Mouse (Mus musculus) lung, embryonic 15.5 days (tissue): Measurements from ENCODE around the gene Tox3. TPM values are rescaled to one million over a fixed set of nuclear protein-coding genes. Genes with fewer than 3 reads are reported as not detected.

Source experiments
- ATAC-seq: fragments of 200-750 bp; cut with Nextera tagmentation; 2 replicates; pipeline ENCODE4 v1.8.0; 2017; ENCODE audit warnings: moderate number of reproducible peaks, borderline replicate concordance; ENCODE audit not compliant: low FRiP score, low TSS enrichment; ENCODE audit errors: extremely low read depth
- H3K27ac ChIP-seq: fragments of 300-500 bp; sonication (generic); 2 replicates; pipeline ENCODE4 v1.5.1; 2015; ENCODE audit warnings: moderate library complexity, mild to moderate bottlenecking, inconsistent platforms
- H3K27me3 ChIP-seq: fragments of 300-500 bp; sonication (generic); 2 replicates; pipeline ENCODE4 v1.6.1; 2015; ENCODE audit warnings: inconsistent platforms
- H3K36me3 ChIP-seq: fragments of 300-500 bp; sonication (generic); 2 replicates; pipeline ENCODE4 v1.6.1; 2015; ENCODE audit warnings: inconsistent platforms
- H3K4me1 ChIP-seq: fragments of 300-500 bp; sonication (generic); 2 replicates; pipeline ENCODE4 v1.6.1; 2015; ENCODE audit warnings: inconsistent platforms
- H3K4me2 ChIP-seq: fragments of 300-500 bp; sonication (generic); 2 replicates; pipeline ENCODE4 v1.6.1; 2015; ENCODE audit warnings: inconsistent platforms, mild to moderate bottlenecking, moderate library complexity
- H3K4me3 ChIP-seq: fragments of 300-500 bp; sonication (generic); 2 replicates; pipeline ENCODE4 v1.5.1; 2015; ENCODE audit warnings: mild to moderate bottlenecking, inconsistent platforms
- H3K9ac ChIP-seq: fragments of 300-500 bp; sonication (generic); 2 replicates; pipeline ENCODE4 v1.6.1; 2015; ENCODE audit warnings: inconsistent platforms
- H3K9me3 ChIP-seq: fragments of 300-500 bp; sonication (generic); 2 replicates; pipeline ENCODE4 v1.6.1; 2016; ENCODE audit warnings: inconsistent platforms
- WGBS: fragments of 180-500 bp; shearing (Covaris S2); methylation state at CpG from one replicate; pipeline ENCODE4 v1.1.7; 2015; 5-methylcytosine and 5-hydroxymethylcytosine counted together
- polyA plus RNA-seq: library from polyadenylated mRNA; unstranded; fragments of >200 nt; fragmentation: Nextera tagmentation; extraction: Ambion mirVana; gene quantifications from 2 replicates; pipeline ENCODE4 v1.2.1, GENCODE M21; 2015

The Tox3 gene
- polyA plus RNA-seq, 1 experiment from 2014 or later: 5.6 TPM

- no peak overlapping the region for H3K9ac ChIP-seq
- H3K9me3 ChIP-seq: no peaks in the 10 kb centered on the region
- ATAC-seq: no peak
- no peak overlapping the region for H3K4me3 ChIP-seq
- H3K36me3 ChIP-seq: no peaks in the 10 kb centered on the region
- no peaks in the 10 kb centered on the region for H3K27me3 ChIP-seq
- no peak overlapping the region for H3K27ac ChIP-seq
- H3K4me1 ChIP-seq: peaks cover 6% of the 10 kb centered on the region; the same call in 1 of the 2 replicates
- no peak overlapping the region for H3K4me2 ChIP-seq
- WGBS: 74% methylated on average over 8 of the region's 8 CpGs
Observed at GRCm38 (mm10) chr8:90266239-90266638, 81.9 kb downstream of the Tox3 start.

- ATAC-seq: no peak
- no peaks in the 10 kb centered on the region for H3K9me3 ChIP-seq
- H3K4me3 ChIP-seq: no peak overlapping the region
- peaks cover 4% of the 10 kb centered on the region; the same call in 1 of the 2 replicates for H3K4me1 ChIP-seq
- H3K27ac ChIP-seq: no peak overlapping the region
- no peaks in the 10 kb centered on the region for H3K27me3 ChIP-seq
- H3K9ac ChIP-seq: no peak overlapping the region
- H3K36me3 ChIP-seq: 0 out of 2 replicates have a peak, but pooled peaks cover 3% of the 10 kb centered on the region
- 65% methylated on average over 11 of the region's 11 CpGs for WGBS
- H3K4me2 ChIP-seq: no peak overlapping the region
Observed at GRCm38 (mm10) chr8:90254158-90254867, 93.8 kb downstream of the Tox3 start.

- H3K9me3 ChIP-seq: no peaks in the 10 kb centered on the region
- no peaks in the 10 kb centered on the region for H3K36me3 ChIP-seq
- H3K4me2 ChIP-seq: no peak overlapping the region
- H3K4me1 ChIP-seq: no peaks in the 10 kb centered on the region
- H3K27ac ChIP-seq: no peak overlapping the region
- no peak overlapping the region for H3K4me3 ChIP-seq
- H3K27me3 ChIP-seq: no peaks in the 10 kb centered on the region
- no peak for ATAC-seq
- no peak overlapping the region for H3K9ac ChIP-seq
- WGBS: 85% methylated on average over 8 of the region's 8 CpGs
Observed at GRCm38 (mm10) chr8:90246357-90246756, 101.8 kb downstream of the Tox3 start.

GRCm38 (mm10) chr8:90245828-90246227 is 102.3 kb downstream of the Tox3 start:
- WGBS: 94% methylated on average over 3 of the region's 3 CpGs
- Histone ChIP-seq H3K9ac (no peak overlapping the region), H3K36me3 (no peaks in the 10 kb centered on the region), H3K4me3 (no peak overlapping the region), H3K27me3 (no peaks in the 10 kb centered on the region), H3K27ac (no peak overlapping the region), H3K9me3 (no peaks in the 10 kb centered on the region), H3K4me1 (no peaks in the 10 kb centered on the region), H3K4me2 (no peak overlapping the region)
- no peak for ATAC-seq

GRCm38 (mm10) chr8:90245187-90245586 is 103.0 kb downstream of the Tox3 start:
- no peak for ATAC-seq
- Histone ChIP-seq H3K27me3 (no peaks in the 10 kb centered on the region), H3K4me1 (no peaks in the 10 kb centered on the region), H3K4me3 (no peak overlapping the region), H3K36me3 (no peaks in the 10 kb centered on the region), H3K9ac (no peak overlapping the region), H3K27ac (no peak overlapping the region), H3K4me2 (no peak overlapping the region), H3K9me3 (no peaks in the 10 kb centered on the region)
- WGBS: 89% methylated on average over 5 of the region's 5 CpGs

GRCm38 (mm10) chr8:90244458-90245145 is 103.5 kb downstream of the Tox3 start:
- Histone ChIP-seq H3K9me3 (no peaks in the 10 kb centered on the region), H3K9ac (no peak overlapping the region), H3K4me3 (no peak overlapping the region), H3K36me3 (no peaks in the 10 kb centered on the region), H3K4me2 (no peak overlapping the region), H3K27me3 (no peaks in the 10 kb centered on the region), H3K4me1 (no peaks in the 10 kb centered on the region), H3K27ac (no peak overlapping the region)
- ATAC-seq: no peak
- 73% methylated on average over 10 of the region's 10 CpGs for WGBS

GRCm38 (mm10) chr8:90243957-90244356 is 104.2 kb downstream of the Tox3 start:
- no peaks in the 10 kb centered on the region for H3K27me3 ChIP-seq
- no peak overlapping the region for H3K27ac ChIP-seq
- 86% methylated on average over 5 of the region's 5 CpGs for WGBS
- no peaks in the 10 kb centered on the region for H3K4me1 ChIP-seq
- no peaks in the 10 kb centered on the region for H3K9me3 ChIP-seq
- H3K4me2 ChIP-seq: no peak overlapping the region
- ATAC-seq: no peak
- no peak overlapping the region for H3K4me3 ChIP-seq
- H3K36me3 ChIP-seq: no peaks in the 10 kb centered on the region
- no peak overlapping the region for H3K9ac ChIP-seq

GRCm38 (mm10) chr8:90242351-90242750 is 105.8 kb downstream of the Tox3 start:
- no peak overlapping the region for H3K9ac ChIP-seq
- no peak for ATAC-seq
- H3K27ac ChIP-seq: no peak overlapping the region
- no peaks in the 10 kb centered on the region for H3K9me3 ChIP-seq
- H3K4me3 ChIP-seq: no peak overlapping the region
- WGBS: 87% methylated on average over 2 of the region's 2 CpGs
- no peaks in the 10 kb centered on the region for H3K4me1 ChIP-seq
- H3K27me3 ChIP-seq: no peaks in the 10 kb centered on the region
- H3K36me3 ChIP-seq: no peaks in the 10 kb centered on the region
- no peak overlapping the region for H3K4me2 ChIP-seq

- 76% methylated on average over 4 of the region's 4 CpGs for WGBS
- no peaks in the 10 kb centered on the region for H3K36me3 ChIP-seq
- no peaks in the 10 kb centered on the region for H3K9me3 ChIP-seq
- no peak overlapping the region for H3K27ac ChIP-seq
- H3K9ac ChIP-seq: no peak overlapping the region
- H3K4me2 ChIP-seq: no peak overlapping the region
- H3K27me3 ChIP-seq: no peaks in the 10 kb centered on the region
- ATAC-seq: no peak
- H3K4me1 ChIP-seq: no peaks in the 10 kb centered on the region
- H3K4me3 ChIP-seq: no peak overlapping the region
Observed at GRCm38 (mm10) chr8:90241461-90241860, 106.7 kb downstream of the Tox3 start.

- H3K9me3 ChIP-seq: no peaks in the 10 kb centered on the region
- WGBS: 68% methylated on average over 8 of the region's 8 CpGs
- H3K4me1 ChIP-seq: no peaks in the 10 kb centered on the region
- H3K9ac ChIP-seq: no peak overlapping the region
- H3K36me3 ChIP-seq: no peaks in the 10 kb centered on the region
- no peak overlapping the region for H3K27ac ChIP-seq
- H3K27me3 ChIP-seq: no peaks in the 10 kb centered on the region
- no peak for ATAC-seq
- no peak overlapping the region for H3K4me2 ChIP-seq
- H3K4me3 ChIP-seq: no peak overlapping the region
Observed at GRCm38 (mm10) chr8:90232501-90232900, 115.6 kb downstream of the Tox3 start.

GRCm38 (mm10) chr8:90224172-90224571 is 124.0 kb downstream of the Tox3 start:
- Histone ChIP-seq H3K27ac (no peak overlapping the region), H3K36me3 (no peaks in the 10 kb centered on the region), H3K9me3 (no peaks in the 10 kb centered on the region), H3K4me1 (no peaks in the 10 kb centered on the region), H3K4me2 (no peak overlapping the region), H3K4me3 (no peak overlapping the region), H3K27me3 (no peaks in the 10 kb centered on the region), H3K9ac (no peak overlapping the region)
- 59% methylated on average over 1 of the region's 1 CpGs for whole genome bisulfite sequencing
- ATAC-seq: no peak
